Mouse (Mus musculus): Measurements from ENCODE around the gene Slc46a1. TPM values are rescaled to one million over a fixed set of nuclear protein-coding genes. Genes with fewer than 3 reads are reported as not detected.

Gene Slc46a1
- polyA plus RNA-seq, 1 experiment: 6.5 TPM

DNA sequence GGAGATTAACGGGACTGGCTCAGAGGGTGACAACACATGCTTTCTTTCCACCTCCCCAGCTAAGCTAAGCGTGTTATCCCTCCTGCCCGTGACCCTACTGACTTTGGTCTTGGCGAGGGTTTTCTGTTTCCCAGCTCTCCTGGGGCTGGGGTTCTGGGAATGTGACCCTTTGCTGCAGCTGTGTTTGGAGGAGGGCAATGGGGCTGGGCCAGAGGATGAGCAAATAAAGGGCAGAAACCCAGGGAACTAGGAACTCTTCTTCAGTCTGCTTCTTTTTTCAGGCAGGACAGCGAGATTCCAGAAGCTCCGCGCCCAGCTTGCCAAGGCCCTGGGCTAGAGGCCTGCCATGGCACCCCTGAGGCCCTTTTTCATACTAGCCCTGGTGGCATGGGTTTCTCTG is 33.5 kb downstream of the Slc46a1 start, which contains the start of gene Vtn:
TSS of gene Vtn (plus strand) at position 88 of the 400 bp plus-strand sequence.
- H3K27ac ChIP-seq (ENCODE audit: insufficient read depth, low read length): no peak within 1 kb of the TSS
- peak within 1 kb of the TSS; percentile 51 for H3K4me3 ChIP-seq (ENCODE audit: insufficient read depth, low read length)
- no peaks in the 10 kb centered on the region for H3K4me1 ChIP-seq (ENCODE audit: control insufficient read depth, insufficient read depth, low read length)
- TF ChIP-seq POLR2A (IDR thresholded peaks at IDR 0.05; ENCODE audit: low read depth, low read length): no peak
- no peak for TF ChIP-seq CTCF (IDR thresholded peaks at IDR 0.05; ENCODE audit: borderline replicate concordance, insufficient read depth, low read length)

DNA sequence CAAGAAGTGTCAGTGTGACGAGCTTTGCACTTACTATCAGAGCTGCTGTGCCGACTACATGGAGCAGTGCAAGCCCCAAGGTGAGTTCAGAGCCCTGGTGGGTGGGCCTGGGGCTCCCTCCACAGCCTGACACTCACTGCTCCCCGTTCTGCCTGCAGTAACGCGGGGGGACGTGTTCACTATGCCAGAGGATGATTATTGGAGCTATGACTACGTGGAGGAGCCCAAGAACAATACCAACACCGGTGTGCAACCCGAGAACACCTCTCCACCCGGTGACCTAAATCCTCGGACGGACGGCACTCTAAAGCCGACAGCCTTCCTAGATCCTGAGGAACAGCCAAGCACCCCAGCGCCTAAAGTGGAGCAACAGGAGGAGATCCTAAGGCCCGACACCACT is 34.0 kb downstream of the Slc46a1 start:
- TF ChIP-seq CTCF (IDR thresholded peaks at IDR 0.05; ENCODE audit: borderline replicate concordance, insufficient read depth, low read length) (no peak), POLR2A (IDR thresholded peaks at IDR 0.05; ENCODE audit: low read depth, low read length) (no peak)
- Histone ChIP-seq H3K27ac (ENCODE audit: insufficient read depth, low read length) (no peak overlapping the region), H3K4me1 (ENCODE audit: control insufficient read depth, insufficient read depth, low read length) (no peaks in the 10 kb centered on the region), H3K4me3 (ENCODE audit: insufficient read depth, low read length) (no peak overlapping the region)

DNA sequence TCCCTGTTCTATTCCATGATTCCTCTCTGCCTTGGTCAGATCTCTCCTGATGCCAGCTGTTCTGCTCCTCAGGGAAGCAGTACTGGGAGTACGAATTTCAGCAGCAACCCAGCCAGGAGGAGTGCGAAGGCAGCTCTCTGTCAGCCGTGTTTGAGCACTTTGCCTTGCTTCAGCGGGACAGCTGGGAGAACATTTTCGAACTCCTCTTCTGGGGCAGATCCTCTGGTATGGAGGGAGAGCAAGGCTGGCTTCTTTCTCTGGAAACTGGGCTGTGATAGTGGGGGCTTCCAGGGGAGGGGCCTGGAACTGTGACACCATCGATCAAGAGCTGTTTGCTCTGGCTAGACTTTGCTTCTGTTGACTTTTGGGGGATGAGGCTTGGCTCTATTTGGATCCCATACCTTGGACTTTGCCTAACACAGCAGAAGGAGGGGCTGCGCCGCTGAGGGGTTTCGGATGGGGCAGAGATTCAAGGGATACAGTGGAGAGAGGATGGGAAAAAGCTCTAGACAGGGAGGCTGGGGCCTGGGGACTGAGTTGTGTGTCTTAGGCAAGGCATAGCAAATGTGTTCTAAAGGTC is 35.2 kb downstream of the Slc46a1 start:
- Histone ChIP-seq H3K4me3 (ENCODE audit: insufficient read depth, low read length) (no peak overlapping the region), H3K27ac (ENCODE audit: insufficient read depth, low read length) (no peak overlapping the region), H3K4me1 (ENCODE audit: control insufficient read depth, insufficient read depth, low read length) (no peaks in the 10 kb centered on the region)
- TF ChIP-seq POLR2A (IDR thresholded peaks at IDR 0.05; ENCODE audit: low read depth, low read length): no peak
- no peak for TF ChIP-seq CTCF (IDR thresholded peaks at IDR 0.05; ENCODE audit: borderline replicate concordance, insufficient read depth, low read length)

DNA sequence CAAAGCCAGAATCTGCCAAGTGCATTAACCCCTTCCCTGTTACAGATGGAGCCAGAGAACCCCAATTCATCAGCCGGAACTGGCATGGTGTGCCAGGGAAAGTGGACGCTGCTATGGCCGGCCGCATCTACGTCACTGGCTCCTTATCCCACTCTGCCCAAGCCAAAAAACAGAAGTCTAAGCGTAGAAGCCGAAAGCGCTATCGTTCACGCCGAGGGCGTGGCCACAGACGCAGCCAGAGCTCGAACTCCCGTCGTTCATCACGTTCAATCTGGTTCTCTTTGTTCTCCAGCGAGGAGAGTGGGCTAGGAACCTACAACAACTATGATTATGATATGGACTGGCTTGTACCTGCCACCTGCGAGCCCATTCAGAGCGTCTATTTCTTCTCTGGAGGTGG is 36.0 kb downstream of the Slc46a1 start:
- TF ChIP-seq CTCF (IDR thresholded peaks at IDR 0.05; ENCODE audit: borderline replicate concordance, insufficient read depth, low read length) (no peak), POLR2A (IDR thresholded peaks at IDR 0.05; ENCODE audit: low read depth, low read length) (no peak)
- Histone ChIP-seq H3K27ac (ENCODE audit: insufficient read depth, low read length) (no peak overlapping the region), H3K4me3 (ENCODE audit: insufficient read depth, low read length) (no peak overlapping the region), H3K4me1 (ENCODE audit: control insufficient read depth, insufficient read depth, low read length) (no peaks in the 10 kb centered on the region)

DNA sequence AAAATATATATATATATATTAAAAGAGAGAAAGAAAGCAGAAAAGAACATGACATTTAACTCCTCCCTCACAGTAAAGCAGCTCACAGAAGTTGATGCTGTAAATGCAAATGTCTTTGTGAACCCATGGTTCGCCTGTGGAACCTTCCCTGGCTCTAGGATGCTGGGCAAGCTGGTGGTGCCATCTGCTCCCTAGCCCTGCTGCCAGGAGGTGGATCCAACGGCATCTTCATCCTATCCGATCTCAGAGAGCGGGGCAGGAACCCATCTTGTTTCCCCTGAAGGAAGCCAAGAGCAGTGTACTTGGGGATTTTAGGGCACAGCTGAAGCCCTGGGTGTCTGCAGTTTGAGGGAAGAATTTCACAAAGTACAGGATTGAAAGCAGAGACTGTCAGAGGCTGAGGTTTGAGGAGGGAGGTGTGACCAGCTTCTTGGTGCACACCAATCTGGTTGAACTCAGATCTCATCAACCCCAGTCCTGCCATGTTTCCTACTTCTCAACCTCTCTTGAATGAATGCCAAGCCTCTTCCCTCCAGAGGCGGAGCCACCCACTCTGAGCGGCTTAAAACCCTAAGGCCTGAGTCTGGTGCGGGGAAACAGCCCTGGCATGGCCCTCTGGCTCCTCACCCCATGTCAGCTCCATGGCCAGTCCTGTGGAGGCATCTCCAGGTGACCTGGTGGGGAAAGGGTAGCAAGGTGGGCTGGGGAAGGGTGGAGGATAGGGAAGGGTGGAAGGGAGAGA is 37.6 kb downstream of the Slc46a1 start, which contains the start of gene Sebox:
TSS of gene Sebox (plus strand) at position 539 of the 742 bp plus-strand sequence.
- Histone ChIP-seq H3K27ac (ENCODE audit: insufficient read depth, low read length) (no peak within 1 kb of the TSS), H3K4me3 (ENCODE audit: insufficient read depth, low read length) (no peak within 1 kb of the TSS), H3K4me1 (ENCODE audit: control insufficient read depth, insufficient read depth, low read length) (no peaks in the 10 kb centered on the region)
- TF ChIP-seq CTCF (IDR thresholded peaks at IDR 0.05; ENCODE audit: borderline replicate concordance, insufficient read depth, low read length) (no peak), POLR2A (IDR thresholded peaks at IDR 0.05; ENCODE audit: low read depth, low read length) (no peak)

DNA sequence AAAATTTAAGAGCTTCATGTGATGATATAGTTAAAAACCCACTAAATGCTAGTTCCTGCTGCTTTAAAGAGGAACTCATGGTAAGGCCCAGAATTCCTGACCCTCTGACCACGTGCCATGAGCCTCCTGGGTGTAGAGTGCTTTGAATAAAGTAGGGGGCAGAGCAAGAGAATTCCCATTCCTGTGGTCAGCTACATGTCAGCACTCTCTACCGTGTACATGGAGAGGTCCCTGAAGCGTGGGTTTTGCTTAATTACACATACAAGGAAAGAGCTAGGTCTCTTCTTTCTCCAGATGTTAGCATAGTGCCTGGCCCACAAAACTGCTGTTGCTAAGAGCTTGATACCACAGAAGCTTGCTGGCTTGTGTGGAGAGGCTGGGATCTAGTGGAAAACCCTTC is 39.9 kb downstream of the Slc46a1 start:
- H3K4me1 ChIP-seq (ENCODE audit: control insufficient read depth, insufficient read depth, low read length): no peaks in the 10 kb centered on the region
- H3K4me3 ChIP-seq (ENCODE audit: insufficient read depth, low read length): no peak overlapping the region
- TF ChIP-seq POLR2A (IDR thresholded peaks at IDR 0.05; ENCODE audit: low read depth, low read length) (no peak), CTCF (IDR thresholded peaks at IDR 0.05; ENCODE audit: borderline replicate concordance, insufficient read depth, low read length) (no peak)
- H3K27ac ChIP-seq (ENCODE audit: insufficient read depth, low read length): no peak overlapping the region

DNA sequence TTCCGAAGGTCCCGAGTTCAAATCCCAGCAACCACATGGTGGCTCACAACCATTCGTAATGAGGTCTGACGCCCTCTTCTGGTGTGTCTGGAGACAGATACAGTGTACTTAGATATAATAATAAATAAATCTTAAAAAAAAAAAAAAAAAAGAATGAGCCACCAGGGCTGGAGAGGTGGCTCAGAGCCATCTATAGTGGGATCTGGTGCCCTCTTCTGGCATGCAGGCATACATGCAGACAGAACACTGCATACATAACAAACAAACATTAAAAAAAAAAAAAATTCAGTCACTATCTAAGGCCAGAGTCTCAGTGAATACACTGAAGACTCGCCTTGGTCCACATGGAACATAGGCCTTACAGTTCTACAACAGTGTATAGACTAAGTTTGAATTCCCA is 43.7 kb downstream of the Slc46a1 start:
- H3K4me3 ChIP-seq (ENCODE audit: insufficient read depth, low read length): no peak overlapping the region
- peaks cover 5% of the 10 kb centered on the region for H3K4me1 ChIP-seq (ENCODE audit: control insufficient read depth, insufficient read depth, low read length)
- H3K27ac ChIP-seq (ENCODE audit: insufficient read depth, low read length): no peak overlapping the region
- TF ChIP-seq POLR2A (IDR thresholded peaks at IDR 0.05; ENCODE audit: low read depth, low read length) (no peak), CTCF (IDR thresholded peaks at IDR 0.05; ENCODE audit: borderline replicate concordance, insufficient read depth, low read length) (peak; percentile 20; the same call in 1 of the 2 replicates)

DNA sequence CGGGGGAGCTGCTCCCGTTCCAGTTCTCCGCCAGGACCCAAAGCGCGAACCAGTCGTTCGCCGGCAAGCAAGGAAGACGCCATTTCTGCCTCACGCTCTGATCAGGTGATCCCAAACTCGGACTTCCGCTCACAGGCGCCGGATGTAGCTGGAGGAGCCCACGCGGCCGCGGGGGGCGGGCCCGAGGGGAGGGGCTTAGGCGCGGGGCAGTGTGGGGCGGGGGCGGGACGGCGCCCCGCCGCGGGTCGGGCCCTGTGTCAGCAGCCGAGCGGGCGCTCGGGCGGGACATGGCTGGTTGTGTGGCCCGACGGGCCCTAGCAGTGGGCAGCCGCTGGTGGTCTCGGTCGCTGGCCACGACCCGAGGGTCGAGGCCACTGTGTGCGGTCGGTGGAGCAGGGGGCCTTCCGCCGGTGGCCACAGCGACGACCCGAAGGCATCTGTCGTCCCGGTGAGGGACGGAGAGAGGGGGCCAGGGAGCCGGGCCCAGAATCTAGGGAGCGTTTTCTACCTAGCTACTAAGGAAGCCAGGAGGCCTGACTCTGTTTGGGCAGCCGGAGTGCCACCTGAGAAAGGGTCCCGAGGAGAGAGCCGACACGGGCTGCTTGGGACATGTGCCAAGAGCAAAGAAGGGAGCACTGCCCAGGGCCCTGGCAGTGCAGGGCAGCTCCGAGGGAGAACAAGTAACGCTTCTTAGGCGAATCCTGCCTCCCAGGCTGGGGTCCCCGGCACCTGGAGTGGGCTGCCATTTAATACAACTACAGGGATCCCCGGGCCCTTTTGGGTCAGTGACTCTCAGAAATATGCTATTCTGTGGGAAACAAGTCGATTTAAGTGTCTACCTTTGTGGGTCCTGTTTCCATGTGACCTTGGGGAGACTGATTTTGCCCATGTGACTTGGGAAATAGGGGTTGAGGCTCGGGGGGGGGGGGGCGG is 46.8 kb downstream of the Slc46a1 start, which contains the start of the genes Tmem199 and Poldip2:
TSS of gene Tmem199 (minus strand) at position 148 of the 933 bp plus-strand sequence.
TSS of gene Poldip2 (plus strand) at position 169 of the 933 bp plus-strand sequence.
- TF ChIP-seq POLR2A (IDR thresholded peaks at IDR 0.05; ENCODE audit: low read depth, low read length) (peak; percentile 92), CTCF (IDR thresholded peaks at IDR 0.05; ENCODE audit: borderline replicate concordance, insufficient read depth, low read length) (no peak)
- H3K4me1 ChIP-seq (ENCODE audit: control insufficient read depth, insufficient read depth, low read length): peaks cover 5% of the 10 kb centered on the region
- peak within 1 kb of the TSS; percentile 97 for H3K4me3 ChIP-seq (ENCODE audit: insufficient read depth, low read length)
- peak within 1 kb of the TSS; percentile 58; the same call in 1 of the 2 replicates for H3K27ac ChIP-seq (ENCODE audit: insufficient read depth, low read length)

DNA sequence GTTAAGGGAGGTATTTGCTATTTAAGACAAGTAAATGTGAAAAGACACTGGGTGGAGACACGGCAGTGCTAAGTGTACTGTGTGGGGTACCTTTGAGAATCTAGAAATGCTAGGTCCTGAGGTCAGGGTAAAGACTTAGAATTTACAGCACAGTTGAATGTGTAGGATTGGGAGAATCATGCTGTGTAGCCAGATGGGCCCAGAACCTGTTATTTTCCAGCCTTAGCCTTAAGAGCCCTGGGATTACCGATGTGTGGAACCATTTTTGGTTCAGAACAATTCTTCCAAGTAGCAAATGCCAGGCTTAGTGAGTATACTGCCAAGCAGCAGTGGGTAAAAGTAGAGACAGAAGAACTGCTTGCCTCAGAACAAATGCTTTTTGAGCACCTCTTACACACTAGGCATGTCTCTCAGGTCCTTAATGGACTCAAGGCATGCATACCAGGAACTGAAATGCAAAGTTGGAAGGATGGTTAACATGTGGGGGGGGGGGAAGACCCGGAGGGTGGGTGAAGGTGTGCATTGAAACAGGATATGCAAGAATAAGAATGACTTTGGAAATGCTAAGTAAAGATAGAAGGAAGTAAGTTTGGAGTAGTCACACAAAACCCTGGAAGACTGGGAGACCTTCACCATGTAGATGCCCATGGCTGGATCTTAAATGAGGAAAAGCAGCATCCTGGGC is 47.8 kb downstream of the Slc46a1 start:
- Histone ChIP-seq H3K27ac (ENCODE audit: insufficient read depth, low read length) (no peak overlapping the region), H3K4me1 (ENCODE audit: control insufficient read depth, insufficient read depth, low read length) (peaks cover 5% of the 10 kb centered on the region)

More for the DNA sequence above, 47.8 kb downstream of the Slc46a1 start:
- peak overlapping the region; percentile 97 for H3K4me3 ChIP-seq (ENCODE audit: insufficient read depth, low read length)
- no peak for TF ChIP-seq CTCF (IDR thresholded peaks at IDR 0.05; ENCODE audit: borderline replicate concordance, insufficient read depth, low read length)
- TF ChIP-seq POLR2A (IDR thresholded peaks at IDR 0.05; ENCODE audit: low read depth, low read length): peak; percentile 4; the same call in 1 of the 2 replicates
